Mouse (Mus musculus): ENCODE data around the gene Zc3h18. TPM values are rescaled to one million over a fixed set of nuclear protein-coding genes. Genes with fewer than 3 reads are reported as not detected.

Zc3h18 gene
- polyA plus RNA-seq, 1 experiment from 2014 or later = 46.8 TPM

GRCm38 (mm10) chr8:122338852-122339251 is 37.6 kb upstream of the Zc3h18 start:
- Histone ChIP-seq H3K4me2 (no peak overlapping the region), H3K4me3 (no peak overlapping the region), H3K9me3 (no peaks in the 10 kb centered on the region), H3K9ac (no peak overlapping the region), H3K4me1 (peaks cover 39% of the 10 kb centered on the region), H3K27me3 (peaks cover 71% of the 10 kb centered on the region), H3K27ac (no peak overlapping the region), H3K36me3 (peaks cover 10% of the 10 kb centered on the region; the same call in 1 of the 2 replicates)
- no peak for ATAC-seq (ENCODE audit: insufficient number of reproducible peaks, low FRiP score, low TSS enrichment, low read depth)
- WGBS = 44% methylated on average over 6 of the region's 6 CpGs

GRCm38 (mm10) chr8:122340761-122341160 is 35.6 kb upstream of the Zc3h18 start:
- H3K27me3 ChIP-seq = peaks cover 60% of the 10 kb centered on the region
- no peak for ATAC-seq (ENCODE audit: insufficient number of reproducible peaks, low FRiP score, low TSS enrichment, low read depth)
- WGBS = 86% methylated on average over 3 of the region's 3 CpGs
- H3K4me3 ChIP-seq = no peak overlapping the region
- H3K9me3 ChIP-seq = no peaks in the 10 kb centered on the region
- 0 out of 2 replicates have a peak, but pooled peaks cover 3% of the 10 kb centered on the region for H3K36me3 ChIP-seq
- peaks cover 48% of the 10 kb centered on the region for H3K4me1 ChIP-seq
- H3K9ac ChIP-seq = no peak overlapping the region
- no peak overlapping the region for H3K4me2 ChIP-seq
- H3K27ac ChIP-seq = no peak overlapping the region

GRCm38 (mm10) chr8:122341790-122342189 is 34.6 kb upstream of the Zc3h18 start:
- Histone ChIP-seq H3K4me1 (peaks cover 38% of the 10 kb centered on the region), H3K9me3 (no peaks in the 10 kb centered on the region), H3K9ac (no peak overlapping the region), H3K27ac (no peak overlapping the region), H3K4me2 (no peak overlapping the region), H3K4me3 (no peak overlapping the region), H3K27me3 (peaks cover 51% of the 10 kb centered on the region), H3K36me3 (0 out of 2 replicates have a peak, but pooled peaks cover 3% of the 10 kb centered on the region)
- no peak for ATAC-seq (ENCODE audit: insufficient number of reproducible peaks, low FRiP score, low TSS enrichment, low read depth)
- 88% methylated on average over 6 of the region's 6 CpGs for WGBS

GRCm38 (mm10) chr8:122342362-122342761 is 34.0 kb upstream of the Zc3h18 start:
- 0 out of 2 replicates have a peak, but pooled peaks cover 3% of the 10 kb centered on the region for H3K36me3 ChIP-seq
- H3K4me2 ChIP-seq = no peak overlapping the region

GRCm38 (mm10) chr8:122342806-122343209 is 33.6 kb upstream of the Zc3h18 start:
- no peaks in the 10 kb centered on the region for H3K36me3 ChIP-seq
- H3K9me3 ChIP-seq = no peaks in the 10 kb centered on the region
- H3K27ac ChIP-seq = peak overlapping the region; percentile 68
- peak overlapping the region; percentile 27; the same call in 1 of the 2 replicates for H3K9ac ChIP-seq
- H3K4me3 ChIP-seq = peak overlapping the region; percentile 32; the same call in 1 of the 2 replicates
- 2% methylated on average over 9 of the region's 9 CpGs for WGBS
- ATAC-seq (ENCODE audit: insufficient number of reproducible peaks, low FRiP score, low TSS enrichment, low read depth) = no peak
- peaks cover 41% of the 10 kb centered on the region for H3K27me3 ChIP-seq
- H3K4me2 ChIP-seq = peak overlapping the region; percentile 48
- H3K4me1 ChIP-seq = peaks cover 36% of the 10 kb centered on the region

More at GRCm38 (mm10) chr8:122342362-122342761, 34.0 kb upstream of the Zc3h18 start:
- Histone ChIP-seq H3K9ac (no peak overlapping the region), H3K9me3 (no peaks in the 10 kb centered on the region), H3K27me3 (peaks cover 45% of the 10 kb centered on the region), H3K4me3 (no peak overlapping the region), H3K4me1 (peaks cover 36% of the 10 kb centered on the region), H3K27ac (no peak overlapping the region)
- WGBS = 20% methylated on average over 5 of the region's 5 CpGs
- no peak for ATAC-seq (ENCODE audit: insufficient number of reproducible peaks, low FRiP score, low TSS enrichment, low read depth)

- ATAC-seq (ENCODE audit: insufficient number of reproducible peaks, low FRiP score, low TSS enrichment, low read depth) = no peak
- peak overlapping the region; percentile 48 for H3K4me2 ChIP-seq
- peak overlapping the region; percentile 32 for H3K4me3 ChIP-seq
- no peaks in the 10 kb centered on the region for H3K36me3 ChIP-seq
- peak overlapping the region; percentile 68 for H3K27ac ChIP-seq
- H3K9ac ChIP-seq = no peak overlapping the region
- peaks cover 36% of the 10 kb centered on the region for H3K4me1 ChIP-seq
- H3K9me3 ChIP-seq = no peaks in the 10 kb centered on the region
- H3K27me3 ChIP-seq = peaks cover 36% of the 10 kb centered on the region
- WGBS = 4% methylated on average over 11 of the region's 11 CpGs
Measured at GRCm38 (mm10) chr8:122343341-122343740, 33.1 kb upstream of the Zc3h18 start.

- Histone ChIP-seq H3K4me2 (peak overlapping the region; percentile 48), H3K27ac (peak overlapping the region; percentile 68), H3K4me3 (peak overlapping the region; percentile 32), H3K36me3 (no peaks in the 10 kb centered on the region), H3K9me3 (no peaks in the 10 kb centered on the region), H3K9ac (peak overlapping the region; percentile 8; the same call in 1 of the 2 replicates), H3K4me1 (peaks cover 36% of the 10 kb centered on the region), H3K27me3 (peaks cover 32% of the 10 kb centered on the region; the same call in 1 of the 2 replicates)
- whole genome bisulfite sequencing = 0% methylated on average over 13 of the region's 14 CpGs
- ATAC-seq (ENCODE audit: insufficient number of reproducible peaks, low FRiP score, low TSS enrichment, low read depth) = 0 out of 2 replicates have a peak, but pooled peaks have one; percentile 15
Measured at GRCm38 (mm10) chr8:122343758-122344157, 32.7 kb upstream of the Zc3h18 start.

GRCm38 (mm10) chr8:122344219-122344618 is 32.2 kb upstream of the Zc3h18 start:
- H3K4me2 ChIP-seq = no peak overlapping the region
- H3K27ac ChIP-seq = no peak overlapping the region
- H3K9ac ChIP-seq = no peak overlapping the region
- WGBS = 0% methylated on average over 2 of the region's 5 CpGs
- no peak overlapping the region for H3K4me3 ChIP-seq
- H3K4me1 ChIP-seq = peaks cover 36% of the 10 kb centered on the region
- peak; percentile 53; the same call in 1 of the 2 replicates for ATAC-seq (ENCODE audit: insufficient number of reproducible peaks, low FRiP score, low TSS enrichment, low read depth)
- H3K36me3 ChIP-seq = no peaks in the 10 kb centered on the region
- peaks cover 32% of the 10 kb centered on the region; the same call in 1 of the 2 replicates for H3K27me3 ChIP-seq
- no peaks in the 10 kb centered on the region for H3K9me3 ChIP-seq

- H3K36me3 ChIP-seq = no peaks in the 10 kb centered on the region
- no peak overlapping the region for H3K9ac ChIP-seq
- H3K4me3 ChIP-seq = no peak overlapping the region
- ATAC-seq (ENCODE audit: insufficient number of reproducible peaks, low FRiP score, low TSS enrichment, low read depth) = no peak
- no peak overlapping the region for H3K27ac ChIP-seq
- WGBS = 53% methylated on average over 12 of the region's 12 CpGs
- H3K27me3 ChIP-seq = peaks cover 27% of the 10 kb centered on the region; the same call in 1 of the 2 replicates
- peaks cover 36% of the 10 kb centered on the region for H3K4me1 ChIP-seq
- H3K9me3 ChIP-seq = no peaks in the 10 kb centered on the region
- H3K4me2 ChIP-seq = no peak overlapping the region
Measured at GRCm38 (mm10) chr8:122345181-122346095, 31.0 kb upstream of the Zc3h18 start.

GRCm38 (mm10) chr8:122347811-122348552 is 28.4 kb upstream of the Zc3h18 start:
- WGBS = 71% methylated on average over 5 of the region's 5 CpGs
- H3K4me1 ChIP-seq = peaks cover 25% of the 10 kb centered on the region
- peaks cover 17% of the 10 kb centered on the region; the same call in 1 of the 2 replicates for H3K27me3 ChIP-seq
- H3K9ac ChIP-seq = no peak overlapping the region
- no peak overlapping the region for H3K4me2 ChIP-seq
- H3K27ac ChIP-seq = no peak overlapping the region
- H3K4me3 ChIP-seq = no peak overlapping the region
- no peak for ATAC-seq (ENCODE audit: insufficient number of reproducible peaks, low FRiP score, low TSS enrichment, low read depth)
- H3K36me3 ChIP-seq = no peaks in the 10 kb centered on the region
- H3K9me3 ChIP-seq = no peaks in the 10 kb centered on the region

- Histone ChIP-seq H3K9ac (no peak overlapping the region), H3K27ac (no peak overlapping the region), H3K4me3 (no peak overlapping the region), H3K4me2 (no peak overlapping the region), H3K27me3 (peaks cover 12% of the 10 kb centered on the region; the same call in 1 of the 2 replicates), H3K36me3 (no peaks in the 10 kb centered on the region), H3K9me3 (no peaks in the 10 kb centered on the region), H3K4me1 (peaks cover 10% of the 10 kb centered on the region)
- 26% methylated on average over 15 of the region's 15 CpGs for WGBS
- no peak for ATAC-seq (ENCODE audit: insufficient number of reproducible peaks, low FRiP score, low TSS enrichment, low read depth)
Measured at GRCm38 (mm10) chr8:122349357-122350297, 26.8 kb upstream of the Zc3h18 start.
